Mouse (Mus musculus) brain, adult 2 months (tissue): ENCODE results near the gene Morn1.

Source experiments
- DNase-seq: peaks from one replicate; pipeline ENCODE4 v3.0.0; 2011; ENCODE audit warnings: low read depth, low spot score

The Morn1 gene

DNA sequence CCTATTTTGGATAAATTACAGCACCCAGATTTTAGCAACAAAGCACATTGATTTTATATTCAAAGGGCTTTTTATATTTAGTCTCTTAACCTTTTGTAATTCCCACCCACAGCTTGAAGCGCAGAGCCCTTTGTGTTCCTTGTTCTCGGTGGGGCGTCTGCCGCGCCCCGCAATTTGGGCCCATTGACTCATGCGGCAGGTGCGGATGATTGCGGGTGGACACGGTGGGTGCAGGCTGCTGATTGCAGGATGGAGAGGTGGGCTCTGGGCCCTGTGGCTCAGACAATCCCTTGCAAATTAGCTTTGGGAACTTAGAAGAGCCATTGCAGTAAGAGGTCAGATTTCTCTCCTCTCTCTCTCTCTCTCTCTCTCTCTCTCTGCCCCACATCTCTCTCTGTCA lies 31.9 kb downstream of the Morn1 start:
- DNase-seq: peak; percentile 55

DNA sequence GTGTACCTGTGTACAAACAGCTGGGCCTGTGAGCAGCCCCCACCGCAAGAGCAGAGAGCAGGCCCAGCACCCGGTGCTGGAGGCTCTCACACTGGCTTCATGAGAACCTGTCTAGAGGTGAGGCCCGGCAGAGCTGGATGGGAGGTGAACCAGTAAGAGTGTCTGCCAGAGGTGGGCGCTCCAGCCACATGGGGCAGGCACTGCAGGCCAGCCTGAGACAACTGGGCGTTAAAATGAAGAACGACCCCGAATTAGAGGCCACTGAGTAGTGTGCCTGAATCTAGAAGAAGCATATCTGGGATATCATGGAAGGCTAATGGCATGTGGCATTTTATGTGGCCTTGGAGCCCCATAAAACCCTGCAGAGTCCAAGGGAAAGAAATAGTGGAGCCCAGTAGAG lies 33.7 kb downstream of the Morn1 start:
- no peak for DNase-seq

DNA sequence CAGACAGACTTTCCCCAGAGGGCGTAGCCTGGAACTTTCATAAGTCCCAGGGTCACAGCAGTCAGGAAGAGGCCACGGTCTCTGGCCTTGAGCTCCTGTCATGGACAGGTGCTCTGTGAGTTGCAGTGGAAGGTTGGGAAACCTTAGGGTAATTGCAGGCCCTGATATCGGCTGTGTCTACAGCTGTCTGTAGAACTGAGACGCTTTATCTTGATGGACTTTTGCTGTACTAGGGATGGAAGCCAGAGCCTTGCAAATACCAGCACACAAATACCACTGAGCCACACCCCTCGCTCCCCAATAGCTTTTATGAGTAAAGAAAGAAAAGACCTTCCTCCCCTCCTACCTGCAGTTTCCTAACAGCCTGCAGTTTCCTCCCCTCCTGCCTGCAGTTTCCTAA lies 34.2 kb downstream of the Morn1 start:
- DNase-seq: no peak

DNA sequence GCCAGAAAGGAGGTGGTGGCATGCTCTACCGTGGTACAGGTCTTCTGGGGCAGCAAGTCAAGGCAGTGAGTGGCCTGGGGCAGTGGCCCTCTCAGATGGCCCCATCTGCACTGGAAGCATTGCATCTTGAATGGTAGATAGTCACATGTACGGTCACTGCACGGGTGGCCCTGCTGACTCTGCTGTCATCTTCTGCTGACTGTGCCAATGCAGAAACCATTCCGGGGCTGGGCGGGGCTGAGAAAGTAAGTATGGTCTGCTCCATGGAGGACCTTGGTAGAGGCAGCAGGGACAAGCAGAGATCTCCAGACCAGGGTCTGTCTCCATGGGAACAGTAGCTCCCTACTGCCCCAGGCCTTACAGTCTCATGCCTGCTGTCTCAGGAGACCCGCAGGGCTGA lies 34.8 kb downstream of the Morn1 start:
- no peak for DNase-seq

DNA sequence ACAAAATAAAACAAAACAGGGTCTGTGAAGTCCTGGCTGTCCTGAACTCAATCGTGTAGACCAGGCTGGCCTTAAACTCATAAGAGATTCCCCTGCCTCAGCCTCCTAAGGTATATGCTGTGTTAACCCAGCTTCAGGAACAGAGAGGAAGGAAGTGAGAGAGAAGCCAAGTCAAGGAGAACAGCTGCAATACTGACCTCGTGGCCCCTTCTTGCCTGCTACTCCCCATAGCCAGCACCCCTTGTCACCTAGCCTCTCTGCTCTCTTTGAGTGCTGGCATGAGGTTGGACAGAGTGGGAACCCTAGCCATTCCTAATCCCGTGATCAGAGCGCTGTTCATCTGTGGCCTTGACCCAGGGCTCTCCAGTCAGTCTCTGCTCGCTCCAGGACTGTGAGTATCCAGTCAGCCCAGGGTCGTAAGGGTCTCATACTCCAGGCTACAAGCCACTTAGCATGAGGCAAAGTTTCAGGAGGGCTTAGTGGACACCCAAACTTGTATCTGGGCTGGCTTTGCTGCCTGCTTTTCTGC lies 35.6 kb downstream of the Morn1 start:
- DNase-seq: no peak

DNA sequence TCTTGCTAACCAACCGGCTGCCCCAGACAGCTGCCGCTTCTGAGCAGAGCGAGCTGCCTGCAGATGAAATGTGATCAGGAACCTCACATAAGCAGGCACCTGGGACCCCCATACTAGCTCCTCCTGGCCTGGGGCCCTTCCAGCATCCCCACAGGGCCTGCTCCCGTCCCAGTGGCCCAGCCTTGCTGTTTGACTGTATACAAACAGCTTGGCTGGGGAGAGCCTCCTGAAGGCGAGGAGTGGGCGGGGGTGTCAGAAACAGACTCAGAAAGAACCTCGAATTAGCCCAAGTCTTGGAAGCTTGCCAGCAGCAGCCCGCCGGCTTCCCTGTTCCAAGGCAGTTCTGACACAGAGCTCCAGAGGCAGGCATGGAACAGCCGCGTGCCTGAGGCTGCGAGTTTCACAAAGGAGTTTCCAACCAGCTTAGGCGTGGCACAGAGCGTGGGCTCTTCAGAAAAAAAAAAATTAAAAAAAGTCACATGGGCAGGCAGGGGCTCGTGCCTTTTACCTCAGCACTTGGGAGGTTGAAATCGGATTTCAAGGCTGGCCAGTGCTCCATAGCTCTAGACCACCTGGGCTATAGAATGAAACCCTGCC lies 36.2 kb downstream of the Morn1 start:
- peak; percentile 98 for DNase-seq

DNA sequence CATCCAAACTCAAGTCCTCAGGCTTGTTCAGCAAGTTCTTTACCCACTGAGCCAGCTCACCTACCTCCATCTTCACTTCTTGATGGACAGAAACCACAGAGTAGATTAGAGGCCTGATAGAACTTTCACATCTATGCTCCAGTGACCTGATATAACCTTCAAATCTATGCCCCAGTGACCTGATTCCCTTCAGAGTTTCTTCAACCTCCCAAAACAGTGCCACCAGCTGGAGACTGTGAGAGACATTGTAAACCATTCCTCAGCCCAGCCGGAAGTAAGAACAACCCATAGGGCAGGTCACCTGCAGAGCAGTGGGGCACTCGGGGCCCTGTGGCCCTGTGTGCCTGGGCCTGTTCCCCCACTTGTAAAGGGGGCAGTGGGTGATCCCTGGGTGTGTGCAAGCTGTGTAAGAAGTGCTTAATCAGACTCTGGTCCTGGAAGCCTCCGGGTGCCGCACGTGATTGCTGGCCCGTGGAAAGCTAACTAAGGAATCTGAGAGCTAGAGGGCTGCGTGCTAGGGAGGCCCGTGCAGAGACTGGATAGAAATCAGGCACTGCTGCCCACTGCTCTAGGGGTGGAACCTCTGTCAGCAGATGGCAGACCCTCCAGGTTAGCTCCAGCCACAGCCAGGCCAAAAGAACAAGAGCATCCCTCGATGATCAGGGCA lies 37.6 kb downstream of the Morn1 start:
- DNase-seq: no peak

DNA sequence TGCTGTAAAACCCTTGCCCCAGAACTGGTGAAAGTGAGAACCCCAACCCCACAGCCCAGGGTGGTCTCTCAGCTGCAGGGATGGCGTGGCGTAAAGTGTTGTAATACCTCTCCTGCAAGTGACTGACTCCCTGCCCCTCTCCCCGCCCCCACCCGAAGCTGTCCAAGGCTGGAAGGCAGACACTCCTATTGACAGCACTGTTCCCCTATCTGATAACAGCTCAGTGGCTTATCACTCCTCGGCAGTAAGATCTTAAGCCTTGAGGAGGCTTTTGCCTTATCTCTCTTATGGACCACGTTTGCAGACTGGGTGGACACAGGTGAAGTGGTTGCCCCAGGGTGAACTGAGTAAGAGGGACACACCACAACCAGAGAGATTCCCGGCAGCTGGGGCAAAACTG lies 38.9 kb downstream of the Morn1 start:
- no peak for DNase-seq

DNA sequence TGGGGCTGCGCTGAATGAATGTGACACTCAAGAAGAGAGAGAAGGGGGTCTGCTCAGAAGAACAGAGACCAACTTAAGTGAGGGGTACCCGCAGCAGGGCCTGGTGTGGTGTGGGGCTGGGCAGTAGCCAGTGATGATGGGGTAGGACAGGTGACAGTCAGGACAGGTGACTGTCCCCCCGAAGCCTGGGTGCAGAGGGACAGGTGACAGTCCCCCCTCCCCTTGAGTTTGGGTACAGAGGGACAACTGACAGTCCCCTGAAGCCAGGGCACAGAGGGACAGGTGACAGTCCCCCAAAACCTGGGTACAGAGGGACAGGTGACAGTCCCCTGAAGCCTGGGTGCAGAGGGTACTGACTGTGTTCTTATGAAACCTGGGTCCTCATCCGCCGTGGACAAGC lies 39.8 kb downstream of the Morn1 start:
- no peak for DNase-seq

DNA sequence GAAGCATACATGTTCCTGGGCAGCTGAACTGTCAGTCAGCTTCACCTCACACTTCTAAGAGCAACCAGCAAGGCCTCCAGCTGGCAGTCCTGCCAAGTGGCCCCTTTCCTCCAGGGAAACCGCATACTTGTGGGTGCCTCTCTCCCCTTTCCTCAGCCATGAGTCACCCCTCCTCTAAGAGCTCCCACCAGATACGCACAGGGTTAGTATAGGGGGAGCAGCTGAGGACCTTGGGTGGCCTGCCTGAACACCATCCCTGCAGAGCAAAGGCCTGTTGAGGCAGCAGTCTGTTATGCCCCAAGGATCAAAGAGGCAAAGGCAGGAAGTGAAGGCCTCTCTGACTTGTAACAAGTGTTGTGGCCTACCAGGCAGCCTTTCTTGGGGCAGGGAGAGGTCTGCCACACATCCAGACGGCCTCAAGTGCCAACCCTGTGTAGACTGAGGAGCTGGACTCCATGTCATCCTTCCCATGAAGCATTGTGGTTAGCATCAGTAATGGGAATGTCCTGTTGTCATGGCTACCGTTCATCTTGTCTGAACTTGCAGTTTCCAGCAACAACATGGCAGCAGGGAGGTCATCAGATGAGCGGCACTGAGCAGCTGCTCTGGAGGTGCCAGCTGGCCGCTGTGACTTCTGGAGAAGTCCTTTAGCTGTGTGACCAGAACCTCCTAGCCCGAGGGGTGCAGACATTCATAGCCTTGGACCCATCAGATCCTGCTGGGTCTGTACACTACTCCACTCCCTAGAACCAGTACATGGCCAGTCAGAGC lies 40.4 kb downstream of the Morn1 start:
- DNase-seq: no peak

DNA sequence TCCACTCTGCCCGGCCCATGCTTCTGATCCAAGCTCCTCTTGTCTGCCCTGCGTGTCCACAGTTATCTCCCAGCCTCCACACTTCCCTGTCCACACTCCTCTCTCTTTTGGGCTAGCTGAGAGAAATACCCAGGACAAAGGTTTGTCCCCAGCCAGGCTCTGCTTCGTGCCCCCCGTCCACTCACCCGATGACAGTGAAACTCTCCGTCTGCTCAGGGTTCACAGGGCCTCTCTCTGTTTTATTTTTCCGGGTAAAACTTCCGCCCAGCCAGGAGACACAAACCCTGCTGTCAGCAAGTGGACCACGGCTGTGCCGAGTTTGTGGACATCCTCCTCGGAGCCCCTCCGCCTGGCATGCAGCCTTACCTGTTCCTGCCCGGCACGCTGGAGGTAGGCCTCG lies 42.0 kb downstream of the Morn1 start:
- DNase-seq: no peak

DNA sequence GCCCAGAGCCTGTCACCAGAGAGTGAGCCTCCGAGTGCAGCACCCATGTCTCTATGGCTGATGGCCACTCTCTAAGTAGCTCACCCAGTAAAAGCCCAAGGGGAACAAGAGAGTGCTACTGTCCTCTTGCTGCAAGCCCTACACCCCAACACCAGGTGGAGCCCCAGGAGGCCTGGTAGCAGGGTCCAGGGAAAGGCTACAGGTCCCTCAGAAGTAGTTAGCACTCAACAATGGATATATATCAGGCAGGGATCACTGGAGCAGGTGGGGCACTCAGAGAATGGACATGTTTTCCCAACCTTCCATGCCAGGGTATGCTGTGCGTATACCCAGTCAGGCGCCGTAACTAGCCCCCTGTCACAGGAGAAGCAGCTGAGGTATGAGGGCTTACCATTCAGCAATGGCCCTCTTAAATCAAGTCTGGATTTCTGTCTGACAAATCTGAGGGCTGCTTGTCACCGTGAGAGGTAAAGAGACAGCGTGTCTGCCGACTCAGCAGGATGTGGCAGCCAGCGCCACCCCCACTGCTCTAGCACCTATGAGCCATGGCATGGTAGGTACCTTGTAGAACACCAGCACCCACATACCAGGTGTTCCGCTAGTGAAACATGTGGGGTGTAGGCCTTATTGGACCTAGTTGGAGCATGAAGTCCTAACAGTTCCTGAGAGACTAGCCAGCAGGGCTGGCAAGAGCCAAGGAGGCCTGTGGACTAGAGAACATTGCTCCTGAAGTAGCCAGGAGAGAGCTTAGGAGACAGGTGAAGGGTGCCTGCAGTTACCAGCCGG lies 42.9 kb downstream of the Morn1 start:
- DNase-seq: peak; percentile 81

DNA sequence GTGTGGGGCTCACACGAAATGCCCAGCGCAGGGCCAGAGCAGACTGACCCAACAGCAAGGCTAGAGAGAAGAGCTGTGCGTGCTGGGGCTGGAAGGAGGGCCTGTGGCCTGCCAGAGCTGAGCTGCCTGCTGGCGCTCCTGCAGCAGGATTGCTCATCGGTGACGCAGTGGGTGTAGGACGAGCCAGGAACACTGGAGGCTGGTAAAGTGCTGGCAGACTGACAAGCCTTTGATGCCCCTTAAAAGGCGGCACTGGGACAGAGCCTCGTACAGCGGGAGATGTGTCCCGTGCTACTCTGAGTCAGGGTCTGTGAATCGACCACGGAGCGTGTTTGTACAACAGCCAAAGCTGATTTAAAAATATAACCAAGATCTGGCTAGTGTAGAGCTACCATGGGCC lies 43.6 kb downstream of the Morn1 start:
- DNase-seq: peak; percentile 98

DNA sequence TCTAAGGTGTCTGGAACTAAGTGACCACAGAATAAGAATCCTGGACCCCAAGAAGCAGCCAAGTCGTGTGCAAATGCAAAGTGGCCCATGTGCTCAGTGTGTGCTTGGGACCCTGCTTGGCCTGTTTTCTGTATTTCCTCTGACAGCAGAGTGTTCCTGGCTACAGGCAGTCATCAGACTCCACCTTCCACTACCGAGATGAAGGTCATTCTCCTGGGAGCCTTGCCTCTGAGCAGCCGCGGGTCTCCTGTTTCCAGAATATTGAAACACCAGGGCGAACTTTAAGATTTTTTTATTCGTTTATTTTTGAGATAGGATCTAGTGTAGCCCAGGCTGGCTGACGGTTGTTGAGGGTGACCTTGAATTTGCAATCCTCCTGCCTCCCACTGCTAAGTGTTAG lies 44.2 kb downstream of the Morn1 start:
- no peak for DNase-seq

DNA sequence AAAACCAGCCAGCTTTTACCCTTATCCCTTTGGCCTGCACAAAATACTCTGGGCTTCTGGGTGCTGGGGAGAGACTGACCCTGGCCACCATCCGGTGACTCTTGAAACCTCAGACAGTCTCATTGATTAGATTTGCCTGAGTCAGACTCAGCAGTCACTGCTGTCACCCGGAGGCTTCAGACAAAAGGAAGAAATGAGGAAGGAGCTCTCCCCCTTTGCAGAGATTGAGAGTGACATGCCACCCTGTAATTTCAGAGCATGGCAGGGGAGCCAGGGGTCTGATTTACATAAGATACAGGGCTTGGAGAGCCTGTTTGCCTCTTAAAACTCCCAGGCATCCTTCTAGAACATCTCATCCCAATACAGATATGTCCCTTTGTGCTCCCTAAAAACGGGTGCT lies 46.8 kb downstream of the Morn1 start:
- DNase-seq: no peak

DNA sequence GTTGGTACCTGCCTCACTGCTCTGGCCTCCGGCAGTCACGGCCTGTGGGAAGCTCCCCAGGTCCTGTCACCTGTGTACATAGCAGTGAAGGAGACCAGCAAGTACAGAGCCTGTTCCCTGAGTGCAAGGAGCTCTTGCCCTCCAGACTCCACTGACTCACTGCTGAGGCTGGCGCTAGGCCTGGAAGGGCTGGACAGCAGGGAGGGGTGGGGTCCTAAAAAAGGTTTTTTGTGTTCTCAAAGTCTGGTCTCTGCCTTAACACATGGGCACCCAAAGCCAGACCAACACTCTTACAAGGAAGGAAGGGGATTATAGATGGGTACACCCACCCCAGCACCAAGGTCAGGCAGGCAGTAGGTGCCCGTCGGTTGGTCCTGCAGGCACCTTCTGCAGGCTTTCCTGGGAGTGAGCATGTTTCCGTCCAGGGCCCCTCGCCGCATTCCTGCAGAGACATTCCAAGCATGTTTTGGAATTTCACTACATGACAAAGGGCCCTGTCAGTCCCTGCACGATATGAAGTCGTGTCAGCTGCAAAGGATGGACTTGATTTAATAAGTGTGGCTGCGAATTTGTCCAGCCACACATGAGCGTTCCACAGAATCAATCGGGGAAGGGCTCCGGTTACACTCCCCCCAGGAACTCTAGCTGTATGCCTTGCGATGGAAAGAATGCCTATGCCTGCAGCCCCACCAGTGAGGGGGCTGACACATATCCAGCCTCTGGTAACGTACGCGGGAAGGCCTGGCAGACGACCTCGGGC lies 47.5 kb downstream of the Morn1 start:
- DNase-seq: no peak

DNA sequence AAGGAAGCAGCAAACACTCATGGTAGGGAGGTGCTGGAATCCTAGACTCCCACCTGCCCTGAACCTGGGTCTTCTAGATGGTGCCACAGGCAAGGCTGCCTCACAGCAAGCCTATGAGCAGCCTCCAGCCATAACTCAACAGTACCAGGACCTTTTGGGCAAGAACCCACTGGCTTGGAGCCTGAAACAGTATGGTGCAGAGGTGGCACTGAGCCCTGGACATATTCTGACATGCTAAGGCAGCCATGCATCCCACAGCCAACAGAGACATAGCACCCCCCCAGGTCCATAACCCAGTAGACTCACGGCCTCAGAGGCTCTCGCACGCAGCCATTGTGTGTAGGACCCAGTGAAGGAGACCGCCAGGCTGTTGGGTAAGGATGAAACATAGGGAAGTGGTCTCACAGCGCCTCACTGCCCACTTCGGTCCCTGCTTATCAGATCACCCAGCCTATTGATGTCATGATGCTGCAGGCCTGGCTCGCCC lies 48.4 kb downstream of the Morn1 start:
- no peak for DNase-seq

DNA sequence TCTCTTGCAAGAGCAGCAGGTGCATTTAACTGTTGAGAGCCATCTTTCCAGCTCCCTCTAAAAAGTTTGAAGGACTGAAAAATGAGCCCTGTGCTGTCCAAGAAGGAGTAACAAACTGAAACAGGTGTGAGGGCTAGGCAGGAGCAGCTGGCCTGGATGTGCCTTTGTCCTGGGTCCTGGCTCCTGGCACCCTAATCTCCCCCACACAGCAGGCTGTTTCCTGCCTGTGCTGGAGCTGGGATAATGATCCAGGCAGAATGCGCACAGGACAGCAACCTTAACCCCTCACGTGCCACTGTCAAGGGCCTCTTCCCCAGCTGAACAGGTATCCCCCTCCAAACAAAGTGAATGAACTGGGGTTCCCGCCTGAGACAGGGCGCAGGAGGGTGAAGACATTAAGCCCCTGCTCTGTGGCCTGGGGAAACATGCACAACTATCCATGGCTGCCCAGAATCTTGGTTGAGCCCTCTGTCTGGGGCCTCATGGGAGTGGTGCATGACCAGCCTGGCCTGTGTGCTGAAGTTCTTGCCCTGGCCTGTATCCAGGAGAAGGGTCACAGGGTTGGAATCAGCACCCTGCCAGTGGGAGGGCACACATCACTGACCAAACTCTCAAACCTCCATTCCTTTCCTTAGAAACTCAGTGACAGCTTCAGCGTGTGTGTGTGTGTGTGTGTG lies 49.7 kb downstream of the Morn1 start:
- no peak for DNase-seq

DNA sequence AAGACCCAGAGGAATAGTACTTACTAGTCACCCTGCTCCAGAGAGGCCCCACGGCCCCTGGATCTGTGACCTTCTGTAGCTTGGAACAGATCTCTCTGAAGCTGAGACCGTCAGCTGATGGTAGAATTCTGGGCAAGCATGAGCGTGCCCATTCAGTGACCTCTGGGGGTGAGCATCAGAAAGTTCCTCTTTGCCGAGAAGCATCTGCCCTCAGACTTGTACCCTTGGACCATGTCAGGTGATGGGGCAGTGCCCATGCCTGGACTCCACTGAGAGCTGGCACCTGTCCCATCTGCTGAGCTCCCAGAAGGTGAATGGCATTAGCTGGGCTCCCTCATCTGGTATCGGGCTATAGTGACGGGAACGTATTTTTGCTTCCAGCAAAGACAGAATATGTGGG lies 51.5 kb downstream of the Morn1 start:
- no peak for DNase-seq

DNA sequence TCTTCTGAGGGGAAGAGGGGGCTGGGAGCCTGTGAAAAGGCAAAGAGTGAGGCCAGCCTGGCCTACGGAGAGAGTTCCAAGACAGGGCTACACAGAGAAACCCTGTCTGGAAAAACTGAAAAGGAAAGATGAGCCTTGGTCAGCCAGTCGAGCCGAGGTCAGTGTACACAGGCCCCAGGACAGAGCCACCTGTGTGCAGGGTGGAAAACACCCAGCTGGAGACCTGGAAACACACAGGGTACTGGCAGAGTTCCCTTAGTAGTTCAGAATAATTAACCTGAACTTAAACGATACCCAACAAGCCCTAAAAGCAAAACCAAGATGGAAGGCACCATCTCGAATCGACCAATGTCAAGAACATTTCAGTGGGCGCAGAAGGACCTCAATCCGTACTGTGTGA lies 52.1 kb downstream of the Morn1 start:
- no peak for DNase-seq
